Mouse (Mus musculus) cerebellum, adult 2 months (tissue): ENCODE measurements around the gene Ldah.

Experiments
- CTCF ChIP-seq: fragments of 200-500 bp; IDR thresholded peaks from 2 replicates; pipeline ENCODE4 v1.5.1; 2011; ENCODE audit warnings: low read depth, mild to moderate bottlenecking, control low read depth, low read length, moderate library complexity, borderline replicate concordance; ENCODE audit not compliant: insufficient read depth
- POLR2A ChIP-seq: fragments of 200-500 bp; IDR thresholded peaks from 2 replicates; pipeline ENCODE4 v1.6.1; 2011; ENCODE audit warnings: low read length, control low read depth, borderline replicate concordance; ENCODE audit not compliant: insufficient read depth

- no peak for TF ChIP-seq POLR2A
- TF ChIP-seq CTCF, result no peak
Measured at GRCm38 (mm10) chr12:8297586-8298214, 89.8 kb downstream of the Ldah start.
